Mouse (Mus musculus) urinary bladder, postnatal 10 days (tissue): ENCODE results near the gene Cabp4.

ENCODE experiments used
- DNase-seq: peaks from one replicate; pipeline ENCODE4 v3.0.0; 2022; ENCODE audit warnings: low spot score

Cabp4 gene

GRCm38 (mm10) chr19:4164721-4165120 is 20.9 kb upstream of the Cabp4 start:
- DNase-seq = no peak

- DNase-seq = no peak
These were observed 20.3 kb upstream of the Cabp4 start for GRCm38 (mm10) chr19:4164100-4164499.

- DNase-seq = no peak
These were observed 19.7 kb upstream of the Cabp4 start for GRCm38 (mm10) chr19:4163543-4163887.

- DNase-seq = peak; percentile 92
These were observed 19.1 kb upstream of the Cabp4 start, which contains the start of gene Rps6kb2 for GRCm38 (mm10) chr19:4162646-4163542. TSS of gene Rps6kb2 (minus strand) at chr19:4163354.

- DNase-seq = no peak
These were observed 15.2 kb upstream of the Cabp4 start for GRCm38 (mm10) chr19:4159049-4159448.

- DNase-seq = no peak
These were observed 12.9 kb upstream of the Cabp4 start for GRCm38 (mm10) chr19:4156771-4157170.

- DNase-seq = no peak
These were observed 12.3 kb upstream of the Cabp4 start for GRCm38 (mm10) chr19:4156073-4156579.

- DNase-seq = no peak
These were observed 11.6 kb upstream of the Cabp4 start for GRCm38 (mm10) chr19:4155223-4156072.

- no peak for DNase-seq
These were observed 10.8 kb upstream of the Cabp4 start for GRCm38 (mm10) chr19:4154437-4155222.

GRCm38 (mm10) chr19:4153232-4153654 is 9.4 kb upstream of the Cabp4 start, which contains the start of gene Ptprcap:
TSS of gene Ptprcap (plus strand) at chr19:4153604.
- DNase-seq = no peak

GRCm38 (mm10) chr19:4152445-4153231 is 8.8 kb upstream of the Cabp4 start:
- DNase-seq = no peak

- no peak for DNase-seq
These were observed 8.1 kb upstream of the Cabp4 start for GRCm38 (mm10) chr19:4151898-4152297.

GRCm38 (mm10) chr19:4151488-4151860 is 7.6 kb upstream of the Cabp4 start:
- no peak for DNase-seq

- no peak for DNase-seq
These were observed 7.0 kb upstream of the Cabp4 start for GRCm38 (mm10) chr19:4150567-4151487.

- DNase-seq = no peak
These were observed 6.1 kb upstream of the Cabp4 start for GRCm38 (mm10) chr19:4149764-4150461.

GRCm38 (mm10) chr19:4149283-4149682 is 5.5 kb upstream of the Cabp4 start:
- DNase-seq = no peak

GRCm38 (mm10) chr19:4148819-4149218 is 5.0 kb upstream of the Cabp4 start:
- DNase-seq = no peak

GRCm38 (mm10) chr19:4148491-4148806 is 4.6 kb upstream of the Cabp4 start, which contains the start of gene Coro1b:
TSS of gene Coro1b (plus strand) at chr19:4148619.
- peak; percentile 95 for DNase-seq

- DNase-seq = no peak
These were observed 4.1 kb upstream of the Cabp4 start for GRCm38 (mm10) chr19:4147782-4148490.
